Mouse (Mus musculus) naive thymus-derived CD4-positive, alpha-beta T cell, adult 2 months (primary cell): Measurements from ENCODE around the gene Sh3pxd2b.

ENCODE experiments used
- DNase-seq: peaks from one replicate; pipeline ENCODE4 v3.0.0-alpha.2; 2011; ENCODE audit warnings: low read depth

Gene Sh3pxd2b

DNA sequence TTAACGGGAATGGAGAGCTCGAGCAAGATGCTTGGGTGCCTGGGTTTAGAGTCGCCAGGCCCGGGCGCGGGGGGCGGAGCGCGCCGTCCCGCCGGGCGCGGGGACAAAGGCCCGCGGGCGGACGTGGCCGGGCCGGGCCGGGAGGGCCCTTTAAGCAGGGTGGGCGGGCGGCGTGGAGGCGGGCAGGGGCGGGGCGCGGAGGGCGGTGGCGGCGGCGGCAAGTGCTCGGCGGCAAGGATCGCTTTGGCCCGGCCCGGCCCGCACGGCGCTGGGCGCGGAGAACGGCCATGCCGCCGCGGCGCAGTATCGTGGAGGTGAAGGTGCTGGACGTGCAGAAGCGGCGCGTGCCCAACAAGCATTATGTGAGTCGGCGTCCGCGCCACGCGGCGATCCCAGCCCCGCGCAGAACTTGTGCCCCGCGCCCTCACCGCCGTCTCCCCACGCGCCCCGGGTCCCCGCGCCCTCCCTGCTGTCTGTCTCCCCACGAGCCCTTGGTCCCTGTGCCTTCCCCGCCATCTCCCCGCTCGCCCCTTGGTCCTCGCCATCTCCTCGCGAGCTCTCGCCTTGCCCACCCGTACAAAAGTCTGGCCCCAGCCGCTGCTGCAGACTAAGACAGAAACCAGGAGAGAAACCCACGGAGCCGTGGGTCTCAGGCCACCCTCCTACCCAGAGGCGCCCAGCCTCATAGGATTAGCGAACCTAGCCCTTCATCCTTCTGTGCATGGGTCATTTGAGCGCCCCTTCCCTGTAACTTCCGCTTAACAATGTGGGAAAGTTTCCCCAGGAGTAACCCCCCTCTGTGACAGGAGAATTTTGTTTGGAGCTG, at the start of gene Sh3pxd2b:
Gene Sh3pxd2b, plus strand, starts transcription at position 214 of the 826 bp plus-strand sequence.
- no peak for DNase-seq

DNA sequence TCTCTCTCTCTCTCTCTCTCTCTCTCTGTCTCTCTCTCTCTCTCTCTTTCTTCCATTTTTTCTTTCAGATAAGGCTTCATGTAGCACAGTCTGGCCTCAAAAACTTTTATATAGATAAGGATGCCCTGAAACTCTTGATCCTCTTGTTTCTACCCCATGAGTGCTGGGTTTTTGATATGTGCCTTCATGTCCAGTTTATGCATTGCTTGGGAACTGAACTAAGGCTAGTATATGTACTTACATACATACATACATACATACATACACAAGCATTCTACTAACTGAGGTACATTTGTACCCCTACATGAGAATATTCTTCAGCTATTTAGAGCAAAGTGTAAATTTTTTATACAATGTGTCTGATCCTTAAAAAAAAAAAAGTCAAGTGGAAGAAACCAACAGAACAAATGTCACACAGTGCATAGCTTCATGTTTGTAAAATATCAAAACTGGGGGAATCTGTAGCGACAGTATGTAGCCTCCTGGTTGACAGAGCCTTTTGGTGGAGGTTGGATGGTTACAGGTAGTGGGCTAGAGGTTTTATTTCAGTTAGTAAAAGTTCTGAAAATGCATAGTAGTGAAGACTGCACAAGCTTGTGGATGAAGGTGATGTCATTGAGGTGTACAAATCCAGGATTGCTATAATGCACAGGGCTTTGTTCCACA, 49.6 kb upstream of the Sh3pxd2b start:
- no peak for DNase-seq

DNA sequence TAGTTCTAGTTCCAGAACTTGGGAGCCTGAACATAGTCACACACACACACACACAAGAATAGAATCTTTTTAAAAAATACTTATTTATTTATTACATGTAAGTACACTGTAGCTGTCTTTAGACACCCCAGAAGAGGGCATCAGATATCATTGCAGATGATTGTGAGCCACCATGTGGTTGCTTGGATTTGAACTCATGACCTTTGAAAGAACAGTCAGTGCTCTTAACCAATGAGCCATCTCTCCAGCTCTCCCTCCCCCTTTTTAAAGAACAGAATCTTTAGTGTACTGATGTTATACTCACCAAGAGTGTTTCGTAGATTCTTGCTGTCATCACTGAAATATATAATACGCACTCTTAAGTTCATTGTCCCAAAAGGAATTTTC, 49.1 kb upstream of the Sh3pxd2b start:
- DNase-seq, result no peak

DNA sequence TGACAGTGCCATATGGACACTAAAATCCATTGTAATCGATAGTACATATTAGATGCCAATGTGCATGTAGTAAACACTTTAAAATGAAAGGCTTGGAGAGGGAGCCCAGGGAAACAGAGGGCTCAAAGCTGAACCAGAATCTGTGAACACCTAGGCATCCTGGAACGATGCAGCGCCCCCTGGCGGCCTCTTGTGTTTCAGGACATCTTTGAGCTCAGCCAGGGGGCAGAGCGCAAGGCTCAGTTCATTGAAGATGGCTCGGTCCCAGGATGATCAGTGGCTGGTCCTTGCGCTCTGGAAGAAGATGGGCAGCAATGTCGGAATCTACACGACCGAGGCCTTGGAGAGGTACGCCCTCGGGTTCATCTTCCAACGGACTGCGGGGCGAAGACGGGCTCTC, 47.8 kb upstream of the Sh3pxd2b start, which contains the start of gene Hbq1a:
Gene Hbq1a, plus strand, starts transcription at position 205 of the 400 bp plus-strand sequence.
- peak; percentile 38 for DNase-seq

DNA sequence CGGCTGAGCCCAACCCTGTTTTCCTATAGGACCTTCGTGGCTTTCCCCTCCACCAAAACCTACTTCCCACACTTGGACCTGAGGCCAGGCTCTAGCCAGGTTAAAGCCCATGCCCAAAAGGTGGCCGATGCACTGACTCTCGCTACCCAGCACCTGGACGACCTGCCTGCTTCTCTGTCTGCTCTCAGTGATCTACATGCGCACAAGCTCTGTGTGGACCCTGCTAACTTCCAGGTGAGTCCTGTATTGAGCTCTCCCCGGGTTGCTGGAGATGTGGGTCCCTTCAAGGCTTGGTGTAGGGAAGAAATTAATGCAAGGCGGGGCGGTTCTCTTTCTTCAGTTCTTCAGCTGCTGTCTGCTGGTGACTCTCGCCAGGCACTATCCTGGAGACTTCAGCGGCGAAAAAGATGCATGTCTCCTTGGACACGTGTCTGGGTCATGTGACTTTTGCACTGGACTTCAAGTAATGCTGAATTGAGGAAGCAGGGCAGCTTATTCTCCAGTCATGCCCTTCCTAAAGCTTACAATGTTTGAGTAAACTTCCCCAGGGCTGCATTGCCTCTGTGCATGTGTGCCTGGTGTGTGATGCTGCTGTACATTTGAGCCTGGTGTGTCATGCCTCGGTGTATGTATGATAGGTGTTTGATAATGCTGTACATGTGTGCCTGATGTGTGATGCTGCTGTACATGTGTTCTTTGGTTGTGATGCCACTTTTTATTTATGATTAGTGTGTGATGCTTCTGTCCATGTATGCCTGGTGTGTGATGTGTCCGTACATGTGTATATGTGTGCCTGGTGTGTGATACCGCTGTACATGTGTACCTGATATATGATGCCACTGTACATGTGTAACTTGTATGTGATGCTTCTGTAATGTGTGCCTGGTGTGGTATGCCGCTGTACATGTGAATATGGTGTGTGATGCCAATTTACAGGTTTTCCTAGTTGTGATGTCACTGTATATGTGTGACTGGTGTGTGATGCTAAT, 47.0 kb upstream of the Sh3pxd2b start:
- DNase-seq, result no peak

DNA sequence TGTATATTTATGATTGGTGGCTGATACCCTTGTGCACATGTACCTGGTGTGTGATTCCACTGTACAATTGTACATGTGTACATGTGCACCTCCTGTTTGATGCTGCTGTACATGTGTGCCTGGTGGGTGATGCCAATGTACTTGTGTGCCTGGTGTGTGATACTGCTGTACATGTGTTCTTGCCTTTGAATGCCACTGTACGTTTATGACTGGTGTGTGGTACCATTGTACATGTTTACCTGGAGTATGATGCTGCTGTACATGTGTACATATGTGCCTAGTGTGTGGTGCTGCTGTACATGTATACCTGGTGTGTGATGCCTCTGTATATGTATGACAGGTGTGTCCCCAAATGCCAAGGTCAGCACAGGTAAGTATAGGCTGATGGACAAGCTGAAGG, 46.1 kb upstream of the Sh3pxd2b start:
- no peak for DNase-seq

DNA sequence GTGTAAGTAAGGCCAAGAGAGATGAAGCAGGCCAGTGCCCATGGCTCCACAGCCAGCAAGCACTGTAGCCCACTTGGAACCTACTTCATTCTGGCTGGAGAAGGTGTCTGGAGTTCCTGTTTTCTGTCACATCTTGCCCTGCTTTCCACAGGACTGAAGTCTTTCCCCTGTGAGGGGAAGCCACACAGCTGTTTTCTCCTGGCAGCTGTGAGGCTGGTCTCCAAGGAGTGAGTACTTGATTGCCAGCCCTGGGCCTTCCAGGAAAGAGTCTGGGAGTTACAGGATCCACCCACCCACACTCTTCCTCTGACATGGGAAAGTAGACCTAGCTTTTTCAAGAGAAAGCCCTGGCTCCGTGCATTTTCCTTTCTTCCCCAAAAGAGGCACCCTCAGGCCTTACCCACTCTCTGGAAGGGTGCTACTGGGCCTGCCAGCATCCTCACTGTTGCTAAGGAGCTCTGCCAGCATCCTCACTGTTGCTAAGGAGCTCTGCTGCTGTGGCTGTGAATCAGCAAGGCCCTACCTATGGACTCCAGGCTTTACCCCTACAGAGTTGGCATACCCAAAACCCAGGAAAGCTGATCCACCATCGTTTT, 44.7 kb upstream of the Sh3pxd2b start:
- no peak for DNase-seq

DNA sequence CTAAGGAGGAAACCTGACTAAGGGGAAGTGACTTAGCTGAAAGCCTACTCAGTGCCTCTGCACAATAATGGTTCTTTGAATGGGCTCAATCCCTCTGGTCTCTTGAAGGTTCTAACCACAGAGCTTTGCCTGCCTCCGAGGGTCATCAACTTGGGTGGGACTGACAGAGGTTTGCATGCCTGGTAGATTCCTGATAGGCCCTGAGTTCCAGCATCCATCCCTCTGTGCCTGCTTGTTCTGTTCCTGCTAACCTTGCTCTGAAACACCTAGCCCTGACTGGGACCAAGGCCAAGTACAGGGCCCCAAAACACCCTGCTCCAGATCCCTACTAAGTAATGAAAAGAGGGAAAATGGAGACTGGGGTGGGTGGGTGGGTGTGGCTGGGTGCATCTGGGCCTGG, 44.2 kb upstream of the Sh3pxd2b start:
- DNase-seq, result no peak

DNA sequence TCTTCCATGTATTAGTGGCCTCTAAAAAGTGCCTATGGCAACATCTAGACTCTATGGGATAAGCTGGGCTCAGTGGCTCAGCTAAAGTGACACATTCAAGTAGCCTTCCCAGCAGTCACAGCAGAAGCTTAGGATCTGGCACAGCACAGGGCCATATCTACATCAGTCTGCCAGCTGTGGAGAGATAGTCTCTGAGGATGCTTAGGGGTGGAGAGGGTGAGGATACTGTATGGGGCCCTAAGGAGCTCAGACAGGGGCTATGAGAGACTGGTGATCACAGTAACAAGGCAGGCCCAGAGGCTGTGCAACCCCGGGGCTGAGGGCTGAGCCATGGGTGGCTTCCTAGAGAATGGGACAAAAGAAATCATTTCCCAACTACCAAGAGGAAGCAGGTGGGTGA, 40.6 kb upstream of the Sh3pxd2b start:
- DNase-seq, result no peak

DNA sequence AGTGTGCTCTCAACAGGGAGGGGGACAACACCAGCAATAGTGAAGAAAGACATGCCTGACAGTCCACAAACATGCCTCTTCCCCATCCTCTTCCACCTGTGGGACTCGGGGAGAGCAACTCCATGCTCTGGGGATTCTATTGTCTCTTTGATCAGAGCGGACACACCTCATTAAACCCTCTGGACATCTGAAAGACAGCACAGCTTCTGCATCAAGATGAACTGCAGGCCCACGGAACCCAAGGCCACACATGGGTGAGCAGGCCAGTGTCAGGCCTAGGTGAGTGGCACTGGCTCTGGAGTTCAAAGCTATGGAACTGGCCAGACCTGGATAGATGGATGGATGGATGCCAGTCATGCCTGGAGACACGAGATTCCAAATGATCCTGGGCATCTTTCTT, 38.2 kb upstream of the Sh3pxd2b start:
- no peak for DNase-seq

DNA sequence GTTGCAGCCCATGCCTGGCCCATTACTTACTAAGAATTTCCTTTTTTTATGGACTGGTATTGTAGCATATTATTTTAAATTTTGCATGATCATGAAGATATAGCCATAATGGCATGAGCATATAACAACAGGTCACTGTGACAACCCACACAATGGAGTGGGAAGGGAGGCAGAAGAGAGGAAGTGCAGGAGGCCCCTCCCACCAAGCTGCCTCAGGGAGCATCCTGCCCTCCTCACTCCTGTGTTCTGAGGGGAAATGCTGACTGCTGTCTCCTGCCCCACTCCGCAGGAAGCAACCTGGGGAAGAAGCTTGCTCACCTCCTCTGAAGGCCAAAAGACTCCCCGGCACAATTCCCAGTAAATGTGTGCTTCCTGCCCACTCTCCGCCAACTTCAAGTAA, 37.7 kb upstream of the Sh3pxd2b start:
- no peak for DNase-seq

DNA sequence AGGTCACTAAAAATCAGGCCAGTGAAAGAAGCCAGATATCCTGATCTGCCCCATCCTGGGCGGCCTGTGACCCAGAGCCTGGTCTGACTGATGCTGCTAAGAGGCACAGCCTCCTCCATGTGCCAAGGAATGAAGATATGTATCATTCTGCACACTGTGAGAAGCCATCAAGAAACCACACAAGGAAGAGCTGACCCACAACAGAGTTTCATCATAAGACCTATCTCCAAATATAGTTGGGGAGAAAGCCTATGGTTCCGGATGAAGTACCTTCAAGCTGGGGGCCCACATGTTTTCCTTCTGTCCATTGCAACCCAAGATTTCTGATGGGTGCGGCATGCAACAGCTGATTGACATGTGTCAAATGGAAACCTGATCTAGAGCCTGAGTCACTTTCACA, 31.6 kb upstream of the Sh3pxd2b start:
- no peak for DNase-seq

DNA sequence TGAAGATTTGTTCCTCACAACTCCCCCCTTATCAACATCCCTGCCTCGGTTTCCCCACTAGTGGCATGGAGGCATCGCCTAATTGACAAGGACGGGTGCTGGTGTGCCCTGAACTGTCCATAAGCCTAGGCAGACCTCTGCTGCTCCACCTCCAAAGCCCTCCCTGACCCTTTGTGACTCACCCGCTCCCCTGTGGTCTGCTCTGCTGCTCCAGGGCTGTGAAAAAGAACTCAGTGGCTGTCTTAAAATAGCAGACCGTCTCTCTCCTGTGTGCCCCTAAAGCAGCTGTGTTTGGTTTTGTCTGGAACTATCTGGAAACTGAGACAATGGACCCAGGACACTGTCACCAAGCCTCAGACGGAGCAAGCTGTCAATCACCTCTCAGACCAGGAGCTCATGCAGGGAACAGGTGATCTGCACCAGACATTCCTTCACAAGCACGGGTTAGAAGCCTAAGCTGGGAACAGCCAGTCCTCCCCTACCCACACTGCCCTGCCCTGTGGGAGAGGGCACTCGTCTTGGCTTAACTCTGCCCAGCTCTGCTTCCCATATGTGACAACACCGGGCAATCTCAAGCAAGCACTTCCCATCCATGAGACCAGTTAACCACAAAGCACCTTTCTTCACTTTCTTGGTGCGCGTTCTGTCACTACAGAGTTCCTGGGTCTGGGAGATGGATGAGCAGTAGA, 27.0 kb upstream of the Sh3pxd2b start:
- DNase-seq, result no peak

DNA sequence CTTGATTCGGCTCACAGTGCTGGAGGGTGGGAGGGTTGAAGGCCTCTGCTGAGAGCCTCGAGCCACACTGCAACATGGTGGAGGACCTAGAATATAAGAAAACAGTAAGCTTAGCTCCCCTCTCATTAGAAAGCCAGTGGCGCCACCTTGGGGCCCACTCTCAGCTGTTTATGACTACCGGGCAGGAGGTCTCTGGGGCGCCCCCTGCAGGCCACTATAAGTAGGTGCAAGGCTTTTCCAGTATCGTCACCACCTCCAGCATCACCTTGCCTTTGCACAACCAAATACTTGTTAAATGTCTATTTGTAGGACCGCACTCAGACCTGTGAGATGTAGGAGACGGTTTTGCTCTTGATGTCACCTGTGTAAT, 26.4 kb upstream of the Sh3pxd2b start:
- peak; percentile 64 for DNase-seq

DNA sequence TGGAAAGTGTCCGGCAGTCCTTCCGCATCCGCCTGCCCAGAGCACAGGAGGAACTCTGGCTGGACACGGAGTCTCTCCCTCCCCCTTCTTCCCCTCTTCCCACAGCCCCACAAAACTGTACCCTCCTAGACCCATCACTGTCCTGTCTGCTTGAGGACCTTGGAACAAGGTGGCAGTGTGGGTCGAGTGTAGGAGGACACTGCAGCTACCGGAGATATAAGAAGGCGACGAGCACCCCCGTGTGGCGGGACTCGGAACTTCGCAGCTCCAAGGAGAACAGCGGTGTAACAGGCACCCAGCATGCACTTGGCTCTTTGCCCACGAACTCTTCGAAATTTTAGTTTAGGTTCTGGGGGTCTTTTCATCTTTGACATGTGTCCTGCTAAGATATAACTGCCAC, 23.0 kb upstream of the Sh3pxd2b start:
- peak; percentile 87 for DNase-seq

DNA sequence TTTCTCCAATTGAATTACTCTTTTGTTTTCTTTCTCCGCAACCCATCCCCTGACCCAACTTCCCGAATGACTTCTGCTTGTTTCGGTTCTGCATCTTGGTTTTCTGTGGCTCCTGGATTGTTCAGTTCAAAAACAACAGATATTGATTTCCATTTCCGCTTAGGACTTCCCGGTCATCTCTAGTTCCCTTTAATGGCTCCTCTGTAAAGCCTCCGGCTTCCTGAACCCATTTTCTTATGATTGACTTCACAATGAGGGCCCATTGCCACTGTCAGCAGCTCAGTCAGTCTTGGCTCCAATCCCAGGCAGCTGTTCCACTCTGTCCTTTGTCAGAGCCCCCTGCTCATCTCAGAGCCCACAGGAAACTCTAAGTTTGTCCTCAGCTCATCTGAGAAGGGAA, 16.5 kb upstream of the Sh3pxd2b start:
- DNase-seq, result no peak

DNA sequence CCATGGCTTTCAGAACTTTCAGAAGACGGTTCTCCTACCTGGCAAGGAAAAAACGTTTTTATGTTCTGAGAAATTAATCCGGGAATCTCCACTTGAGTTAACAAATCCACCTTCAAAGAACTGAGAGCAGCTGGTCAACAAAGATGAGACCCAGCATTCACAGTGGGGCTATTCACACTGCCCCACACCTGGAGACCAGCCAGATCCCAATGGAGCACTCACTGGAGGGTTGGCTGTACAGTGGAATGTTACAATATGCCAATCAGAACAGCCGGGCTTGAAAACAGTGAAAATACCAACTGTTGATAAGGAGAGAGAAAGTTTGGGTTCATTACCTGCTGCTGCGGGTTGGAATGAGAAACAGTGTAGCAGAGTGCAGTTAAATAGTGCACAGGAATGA, 15.8 kb upstream of the Sh3pxd2b start:
- no peak for DNase-seq

DNA sequence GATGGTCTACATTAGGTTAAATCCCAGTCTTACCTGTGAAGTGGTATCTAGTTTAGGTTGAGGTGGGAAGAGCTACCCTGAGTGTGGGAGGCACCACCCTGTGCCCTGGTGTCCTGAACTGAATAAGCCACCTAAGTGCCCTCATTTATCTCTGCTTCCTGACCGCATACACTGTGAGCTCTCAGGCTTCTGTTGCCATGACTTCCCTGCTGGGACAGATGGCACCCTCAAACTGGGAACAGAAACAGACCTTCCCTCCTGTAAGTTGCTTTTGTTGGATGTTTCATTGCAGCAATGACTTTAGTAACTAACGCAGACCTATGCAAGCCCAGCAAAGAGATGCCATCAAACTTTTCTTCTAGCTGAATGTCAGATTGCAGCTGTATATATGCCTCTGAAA, 14.4 kb upstream of the Sh3pxd2b start:
- no peak for DNase-seq

DNA sequence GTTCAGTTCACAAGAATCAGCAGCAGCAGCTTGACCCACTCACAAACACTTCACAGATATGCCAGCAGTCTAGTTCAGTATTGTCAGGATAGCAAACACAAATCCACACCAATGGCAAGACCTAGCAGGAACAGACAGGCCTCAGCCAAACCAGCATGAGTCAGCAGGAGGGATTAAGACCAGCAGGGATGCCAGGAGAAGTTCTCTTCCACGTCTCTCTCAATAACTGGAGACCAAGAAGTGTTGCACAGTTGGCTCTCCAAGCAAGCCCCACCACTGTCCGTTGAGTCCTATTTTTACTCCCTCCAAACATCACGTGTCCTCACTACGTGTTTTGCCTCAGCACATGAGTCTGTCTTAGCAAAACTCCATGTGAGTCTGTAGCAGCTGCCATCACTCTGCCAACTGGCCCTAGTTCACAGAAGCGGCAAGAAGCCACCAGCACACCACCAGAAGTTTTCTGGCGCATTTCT, 11.1 kb upstream of the Sh3pxd2b start:
- no peak for DNase-seq

DNA sequence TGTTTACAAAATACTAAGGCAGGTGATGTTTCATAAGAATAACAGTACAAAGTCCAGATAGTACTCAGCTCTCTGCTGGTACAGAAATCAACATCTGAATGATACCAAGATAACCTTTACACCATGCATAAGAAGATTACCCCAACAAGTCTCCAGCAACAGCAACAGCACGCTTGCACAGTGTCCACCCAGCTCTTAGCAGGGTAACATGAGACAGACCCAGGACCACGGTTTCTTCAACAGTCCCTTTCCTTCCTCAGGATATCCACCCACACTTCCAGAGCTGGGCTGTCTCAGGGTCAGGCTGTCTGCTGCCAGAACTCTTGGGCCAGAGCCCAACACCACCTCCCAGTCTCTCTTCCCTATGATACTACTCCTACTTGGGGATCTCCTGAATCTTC, 8.5 kb upstream of the Sh3pxd2b start:
- DNase-seq, result no peak
